Mouse (Mus musculus) retina, adult 2 months (tissue): ENCODE measurements at regions not wholly inside any gene's neighbourhood (a gene's known extent, or its start where the extent isn't known, plus 50 kb on each side); places are given as distances from the start of the nearest gene placed in this dataset.

ENCODE experiments used
- DNase-seq: peaks from one replicate; pipeline ENCODE4 v3.0.0-alpha.2; 2012; ENCODE audit warnings: low read depth, low spot score

DNA sequence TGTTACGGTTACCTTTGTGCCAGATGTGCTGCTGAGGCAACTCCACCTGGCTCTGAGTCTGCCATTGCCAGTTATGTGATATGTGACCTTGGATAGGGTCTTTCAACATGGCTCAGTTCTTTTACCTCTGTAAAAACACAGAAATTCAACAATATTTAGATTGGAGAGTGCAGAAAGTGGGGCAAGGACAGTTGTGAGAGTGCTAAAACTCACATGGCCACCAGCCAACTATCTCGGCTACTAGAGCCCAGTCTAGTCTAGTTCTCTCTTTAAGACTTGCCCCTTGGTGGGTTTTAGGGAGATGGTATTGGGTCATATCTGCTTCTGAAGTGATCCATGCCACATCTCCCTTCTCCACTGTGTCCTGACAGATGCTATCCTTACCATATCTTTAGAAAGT lies 233.0 kb downstream of the Phf14 start:
- DNase-seq = no peak

DNA sequence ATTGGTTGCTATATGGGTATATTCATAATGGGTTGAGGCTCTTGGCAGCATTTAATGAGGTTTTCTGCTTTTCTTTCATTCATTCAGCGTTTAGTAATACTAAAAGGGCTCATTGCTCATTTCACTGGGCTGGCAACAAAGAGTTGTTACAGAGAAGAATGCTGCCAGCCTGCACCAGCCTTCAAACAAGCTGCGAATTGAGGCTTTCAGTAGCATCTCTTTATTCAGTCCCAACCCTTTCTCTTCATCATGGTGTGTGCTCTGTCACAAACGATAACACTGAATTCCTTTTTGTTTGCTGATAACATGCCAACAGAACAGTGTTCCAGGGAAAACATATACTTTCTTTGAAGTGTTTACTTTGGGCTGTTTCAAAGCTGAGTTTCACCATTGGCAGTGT lies 237.6 kb downstream of the Phf14 start:
- no peak for DNase-seq

DNA sequence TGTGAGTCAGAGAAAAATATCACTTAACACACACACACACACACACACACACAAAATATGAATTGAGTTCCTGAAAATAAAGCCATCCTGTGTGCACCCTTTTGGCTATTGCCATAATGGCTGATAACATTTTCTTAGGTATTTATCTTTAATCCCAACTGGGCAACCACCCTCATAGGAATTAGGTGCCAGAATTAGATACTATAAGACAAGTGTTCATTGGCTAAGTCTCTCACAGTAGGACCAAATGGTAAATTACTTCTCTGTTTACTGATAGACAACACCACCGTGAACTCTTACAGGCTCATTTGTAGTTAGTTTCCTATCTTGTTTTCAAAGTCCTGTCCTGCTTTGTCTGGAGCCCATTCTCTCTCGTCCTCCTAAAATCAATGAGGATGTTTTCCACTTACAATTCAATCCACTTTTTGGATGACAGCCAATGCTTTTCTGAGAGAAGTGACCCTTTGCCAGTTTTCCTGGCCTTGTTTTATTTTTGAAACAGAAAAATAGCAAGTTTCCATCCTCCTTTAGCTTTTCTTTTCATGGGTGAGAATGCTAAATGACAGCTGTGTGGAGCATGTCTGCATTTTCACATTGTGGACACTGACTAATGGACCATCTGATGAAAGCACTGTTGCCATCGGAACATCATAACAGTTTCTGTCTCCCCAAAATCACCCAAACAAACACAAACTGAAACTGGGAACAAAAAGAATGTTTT lies 243.2 kb downstream of the Phf14 start:
- DNase-seq = no peak

DNA sequence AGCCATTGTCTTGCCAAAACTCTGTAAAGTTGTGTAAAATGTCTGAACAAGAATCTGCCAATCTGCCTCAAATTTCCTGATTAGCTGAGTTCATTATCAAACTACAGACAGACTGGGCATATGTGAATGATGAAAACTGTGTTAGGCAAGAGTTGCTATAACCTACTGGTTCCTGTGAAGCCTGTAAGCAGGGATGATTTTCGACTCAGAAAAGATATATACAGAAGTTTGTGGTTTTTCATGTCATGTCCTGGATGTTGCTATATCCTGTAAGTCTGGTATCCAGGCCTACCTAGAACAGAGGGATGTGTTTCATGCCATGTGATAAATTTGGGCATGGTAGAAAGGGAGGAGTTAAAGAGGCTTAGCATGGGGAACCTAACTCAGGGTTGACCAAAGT lies 256.4 kb downstream of the Phf14 start:
- DNase-seq = no peak

DNA sequence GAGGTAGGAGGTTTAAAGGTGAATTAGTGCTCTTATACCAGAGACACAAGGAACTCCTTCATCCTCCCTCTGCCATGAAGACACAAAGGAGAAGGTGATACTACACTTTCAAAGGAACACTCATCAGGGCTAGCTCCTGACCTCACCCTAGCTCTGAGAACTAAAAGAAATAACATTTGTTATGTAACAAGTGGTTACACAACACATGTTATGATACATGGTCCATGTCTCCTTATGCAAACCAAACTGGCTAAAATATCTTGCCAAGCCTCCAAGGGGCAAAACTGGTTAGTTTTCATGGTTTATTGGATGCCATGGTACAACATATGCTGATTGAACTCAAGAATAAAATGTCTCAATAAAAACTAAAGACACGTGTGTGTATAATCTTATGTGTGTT lies 260.9 kb downstream of the Phf14 start:
- DNase-seq = no peak

DNA sequence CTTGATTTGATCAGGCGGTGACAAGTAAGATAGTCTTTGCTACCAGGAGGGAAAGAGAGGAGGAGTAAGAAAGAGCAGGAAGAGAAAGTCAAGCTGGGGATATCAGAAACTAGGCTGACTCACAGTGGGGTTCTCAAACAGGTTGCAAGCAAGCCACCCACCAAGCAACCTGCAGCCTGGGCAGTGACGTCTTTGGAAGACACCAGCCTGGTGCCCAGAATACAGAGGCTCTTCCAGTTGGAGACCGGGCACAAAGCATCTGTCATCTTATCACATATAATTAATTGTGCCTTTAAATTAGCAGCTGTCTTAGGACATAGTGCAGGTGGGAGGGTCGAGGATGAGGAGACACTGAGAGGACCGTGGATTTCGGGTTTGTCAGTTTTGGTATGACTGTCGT lies 261.8 kb downstream of the Phf14 start:
- DNase-seq = no peak

DNA sequence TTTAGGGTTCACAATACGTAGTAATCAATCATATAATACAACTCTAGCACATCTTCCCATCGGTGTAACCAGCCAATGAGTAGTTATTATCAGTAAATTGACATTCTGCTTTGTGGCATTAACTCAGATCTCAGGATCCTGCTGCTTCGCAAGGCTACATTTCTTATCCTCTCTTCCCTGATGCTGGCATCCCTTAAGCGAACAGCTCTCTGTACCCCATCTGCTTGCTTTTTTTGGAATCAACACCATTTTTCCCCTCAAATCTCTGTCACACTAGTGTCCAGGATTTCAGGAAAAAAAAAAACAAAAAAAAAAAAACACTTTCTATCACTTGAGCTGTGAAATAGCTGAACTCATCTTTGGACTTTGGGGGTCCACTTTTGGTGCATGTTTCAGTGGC lies 263.1 kb downstream of the Phf14 start:
- no peak for DNase-seq

DNA sequence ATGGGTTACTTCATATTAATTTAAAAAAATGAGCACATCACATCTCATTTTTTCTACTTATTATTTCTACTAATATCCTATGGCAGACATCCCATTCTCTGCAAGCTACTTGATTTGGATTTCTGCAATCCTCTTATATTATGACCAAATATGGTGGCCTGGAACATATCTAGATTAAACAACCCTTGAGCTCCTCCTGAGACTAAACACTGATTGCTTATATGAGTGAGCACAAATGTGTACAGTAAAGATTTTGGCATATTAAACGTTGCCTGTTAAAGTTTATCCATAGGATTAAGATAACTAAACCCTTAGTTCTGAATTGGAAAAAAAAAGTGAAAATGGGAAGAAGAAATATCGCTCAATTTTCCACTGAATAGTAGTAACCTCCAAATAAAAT lies 263.6 kb downstream of the Phf14 start:
- DNase-seq = no peak

DNA sequence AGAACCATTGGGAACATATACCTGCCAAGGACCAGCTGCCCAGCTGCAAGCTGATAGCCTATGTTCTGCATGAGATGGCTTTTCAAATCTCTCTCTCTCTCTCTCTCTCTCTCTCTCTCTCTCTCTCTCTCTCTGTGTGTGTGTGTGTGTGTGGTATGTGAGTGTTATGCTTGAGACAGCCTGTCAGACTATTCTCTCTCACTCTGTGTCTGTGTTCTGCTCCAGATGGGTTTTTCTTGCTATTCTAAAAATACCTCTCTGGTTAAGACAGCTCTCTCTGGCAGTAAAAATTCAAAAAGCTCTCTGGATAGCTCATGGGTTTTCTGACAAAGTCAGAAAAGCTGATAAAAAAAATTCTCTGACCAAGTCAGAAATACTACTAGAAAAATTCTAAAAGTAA lies 270.4 kb downstream of the Phf14 start:
- DNase-seq = no peak

DNA sequence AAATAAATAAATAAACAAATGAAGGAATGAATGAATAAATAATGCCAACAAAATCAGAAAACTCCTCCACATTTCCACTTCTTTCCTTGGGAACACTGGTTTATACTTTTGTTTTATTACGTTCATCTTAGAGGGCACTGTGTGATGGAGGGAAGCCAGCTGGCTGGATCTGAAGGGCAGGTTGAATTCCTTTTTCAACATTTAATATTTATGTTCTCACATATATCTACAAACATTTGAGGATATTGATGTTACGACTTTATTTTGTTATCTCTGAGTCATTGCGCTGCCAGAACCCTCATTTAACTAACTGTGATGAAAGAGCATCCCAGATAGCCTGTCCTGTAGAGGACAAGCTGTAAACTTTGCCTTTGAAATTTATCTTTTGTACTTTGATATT lies 273.3 kb downstream of the Phf14 start:
- no peak for DNase-seq

DNA sequence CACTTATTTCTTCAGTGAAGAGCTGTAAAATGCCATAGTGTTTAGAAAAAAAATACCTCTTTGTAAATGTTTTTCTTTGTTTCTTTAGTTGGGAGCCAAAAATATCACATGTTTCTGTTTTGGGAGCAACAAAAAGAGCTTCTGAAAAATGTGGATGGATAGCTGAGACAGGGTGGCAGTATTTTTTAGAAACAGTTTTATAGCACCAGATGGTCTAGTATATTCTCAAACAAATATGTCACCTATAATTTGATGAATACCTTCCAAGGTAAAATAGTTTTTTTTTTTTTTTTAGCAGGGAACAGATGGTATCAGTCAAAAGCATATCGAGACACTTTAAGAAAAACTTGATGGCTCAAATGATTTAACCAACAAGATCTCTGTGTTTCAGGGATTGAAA lies 302.6 kb downstream of the Phf14 start:
- no peak for DNase-seq

DNA sequence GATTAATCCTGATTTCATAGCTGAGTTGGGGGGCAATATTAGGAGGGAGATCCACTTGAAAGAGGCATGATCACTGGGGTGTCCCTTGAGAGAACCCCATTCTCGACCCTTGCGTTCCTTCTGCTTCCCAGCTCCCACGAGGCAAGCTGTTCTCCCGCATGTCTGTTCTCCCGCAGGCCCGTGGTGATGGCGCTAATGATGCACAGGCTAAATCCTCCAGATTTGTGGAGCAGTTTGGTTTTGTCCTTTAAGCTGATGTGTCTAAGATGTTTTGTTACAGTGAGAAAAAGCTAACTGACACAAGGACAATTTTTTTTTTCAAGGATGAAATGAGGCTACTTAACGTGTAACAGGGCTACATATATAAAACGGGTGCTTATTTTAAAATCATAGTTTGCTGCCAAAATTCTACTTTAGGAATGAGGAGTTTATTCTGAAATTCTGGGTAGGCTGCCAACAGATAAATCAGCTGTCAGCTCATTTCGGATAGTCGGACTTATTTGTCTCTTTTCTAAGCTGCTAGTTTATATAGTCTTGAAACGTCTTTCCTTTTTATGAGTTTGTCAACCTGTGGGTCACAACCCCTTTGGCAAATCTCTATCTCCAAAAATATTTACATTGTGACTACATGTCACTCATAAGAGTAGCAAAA lies 307.0 kb downstream of the Phf14 start:
- no peak for DNase-seq

DNA sequence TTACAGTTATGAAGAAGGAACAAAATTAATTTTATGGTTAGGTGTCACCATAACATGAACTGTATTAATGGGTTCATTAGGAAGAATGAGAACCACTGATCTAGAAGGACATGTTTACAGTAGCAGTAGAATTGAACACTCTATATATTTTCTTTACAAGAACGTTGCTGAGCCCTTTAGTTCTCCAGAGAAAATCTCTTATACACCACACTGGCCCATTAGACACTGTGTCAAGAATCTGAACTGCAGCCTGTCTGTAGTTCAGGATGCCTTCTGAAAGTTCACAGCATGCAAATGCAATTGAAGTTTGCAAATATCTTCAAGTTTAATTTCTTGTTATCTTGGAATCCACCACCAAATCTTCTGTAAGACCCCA lies 307.6 kb downstream of the Phf14 start:
- DNase-seq = no peak

DNA sequence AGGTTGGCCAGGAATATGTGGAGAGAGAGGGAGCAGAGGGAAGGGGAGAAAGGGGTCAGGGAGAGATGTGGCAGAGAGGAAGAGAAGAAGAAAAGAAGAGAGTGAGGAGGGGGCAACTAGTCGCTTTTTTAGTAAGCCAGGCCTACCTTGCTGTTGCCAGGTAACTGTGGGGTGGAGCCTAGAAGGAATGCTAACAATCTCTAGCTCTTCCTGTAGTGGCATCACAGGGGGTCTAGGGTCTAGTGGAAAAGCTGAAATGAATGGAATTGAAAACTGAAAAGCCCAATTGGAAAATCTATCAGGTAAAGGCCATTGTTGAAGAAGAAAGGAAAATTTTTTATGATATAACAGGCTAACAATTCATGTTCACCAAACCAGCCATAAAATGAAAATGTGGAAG lies 336.5 kb downstream of the Phf14 start:
- DNase-seq = no peak

DNA sequence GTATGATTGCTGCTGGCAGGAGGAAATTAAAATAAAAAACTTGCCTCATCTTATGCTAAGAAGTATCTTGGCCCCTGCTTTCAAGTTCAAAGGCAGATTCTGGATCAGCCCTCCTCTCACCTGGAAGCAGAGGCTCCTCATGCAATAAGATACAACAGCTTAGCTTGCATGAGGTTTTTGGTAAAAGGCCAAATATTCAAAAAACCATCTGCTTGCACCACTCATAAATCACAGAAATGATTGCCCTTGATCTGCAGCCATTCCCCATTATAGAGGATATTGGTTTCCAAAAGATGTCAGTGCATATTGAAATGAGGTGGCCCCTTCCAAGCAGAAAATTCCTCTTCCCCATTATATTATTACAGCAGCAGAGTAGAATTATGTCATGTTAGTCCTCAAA lies 340.4 kb downstream of the Phf14 start:
- no peak for DNase-seq

DNA sequence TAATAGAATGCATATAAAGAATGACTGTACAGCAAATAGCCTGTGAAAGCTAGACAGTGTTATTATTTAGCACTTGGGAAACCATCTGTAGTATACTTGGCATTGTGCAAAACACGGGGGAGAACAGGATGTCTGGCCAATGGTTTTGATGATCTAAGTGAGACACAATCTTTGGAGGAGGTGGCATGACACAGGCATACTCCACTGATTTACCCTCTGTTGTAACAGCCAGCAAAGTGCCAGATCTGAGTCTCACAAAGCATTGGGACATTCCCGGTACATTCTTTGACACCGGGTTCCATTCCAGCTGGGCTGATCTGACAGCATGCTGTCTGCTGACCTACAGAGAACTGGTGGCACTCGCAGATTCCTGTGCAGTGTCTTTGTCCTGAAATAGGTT lies 341.0 kb downstream of the Phf14 start:
- no peak for DNase-seq

DNA sequence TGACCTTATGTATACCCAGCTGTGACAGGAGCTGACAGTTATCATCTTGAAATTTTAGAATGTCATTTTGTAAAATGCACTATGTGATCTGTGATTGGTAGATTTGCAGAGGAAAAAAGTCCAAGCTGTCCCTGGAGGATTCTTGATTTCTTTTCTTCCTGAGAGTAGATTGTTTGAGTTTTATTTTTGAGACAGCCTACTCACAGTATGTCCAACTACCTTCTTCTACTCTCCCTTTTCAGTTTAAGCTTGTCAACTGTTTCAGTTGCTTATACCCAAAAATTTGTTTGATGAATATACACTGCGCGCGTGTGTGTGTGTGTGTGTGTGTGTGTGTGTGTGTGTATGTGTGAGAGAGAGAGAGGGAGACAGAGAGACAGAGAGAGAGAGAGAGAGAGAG lies 346.9 kb downstream of the Phf14 start:
- DNase-seq = no peak

DNA sequence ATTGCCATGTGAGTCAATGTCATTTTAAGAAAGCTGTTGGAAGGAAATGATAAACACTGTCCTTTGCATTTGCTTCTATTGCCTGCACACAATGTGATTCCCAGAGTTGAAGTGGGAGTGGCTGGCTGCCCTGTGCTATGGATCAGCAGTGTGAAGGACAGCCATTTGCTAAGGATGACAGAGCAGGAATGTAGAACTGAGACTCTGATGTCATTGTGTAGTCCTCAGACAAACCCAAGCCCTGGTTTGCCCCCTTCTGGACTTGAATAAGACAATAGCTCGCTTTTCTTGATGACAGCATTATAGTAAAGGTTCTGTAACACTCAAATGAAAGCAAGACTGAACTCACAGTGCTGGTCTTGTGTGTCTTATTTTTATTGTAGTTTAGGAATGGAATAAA lies 347.8 kb downstream of the Phf14 start:
- DNase-seq = no peak

DNA sequence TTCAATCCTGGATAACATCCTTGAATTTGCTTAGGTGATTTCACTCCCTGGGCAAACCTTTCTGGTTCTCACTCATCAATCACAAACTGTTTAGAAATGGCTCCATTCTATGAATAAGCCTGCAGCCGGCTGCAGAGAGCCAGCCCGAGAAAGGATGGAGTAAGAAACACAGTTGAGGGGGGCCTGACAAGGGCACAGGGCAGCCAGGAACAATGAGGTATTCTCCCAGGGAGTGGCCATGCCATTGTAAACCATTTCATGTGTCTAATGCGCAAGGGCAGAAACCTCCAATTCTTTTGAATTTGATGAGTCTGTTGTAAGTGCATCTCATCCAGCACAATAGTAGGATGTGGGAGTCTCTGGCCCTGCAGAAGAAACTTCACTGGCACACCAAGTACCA lies 350.7 kb downstream of the Phf14 start:
- no peak for DNase-seq

DNA sequence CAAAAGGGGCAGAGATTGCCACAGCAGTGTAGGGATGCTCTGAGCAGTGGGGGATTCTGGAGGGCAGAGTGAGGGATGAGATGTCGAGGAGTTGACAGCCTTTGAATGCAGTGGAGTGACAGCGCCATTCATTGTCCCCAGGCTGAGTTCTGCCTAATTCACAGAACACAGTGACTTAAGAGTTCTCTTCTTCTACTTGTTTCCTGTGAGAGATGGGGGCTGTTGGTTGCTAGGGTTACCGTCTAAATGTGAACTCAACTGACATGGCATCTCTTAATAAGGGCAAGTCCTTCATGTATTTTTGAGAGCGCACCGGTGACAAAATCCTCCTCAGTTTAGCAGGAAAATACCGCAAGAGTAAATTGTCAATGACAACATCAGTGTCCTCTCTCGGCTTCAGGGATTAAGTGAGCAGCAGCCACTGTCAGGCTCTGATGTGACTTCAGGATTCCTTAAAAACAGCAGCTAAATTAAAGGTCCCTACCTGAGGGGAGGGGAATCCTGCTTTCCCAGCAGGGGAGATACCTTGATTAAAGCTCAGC lies 351.4 kb downstream of the Phf14 start:
- no peak for DNase-seq

DNA sequence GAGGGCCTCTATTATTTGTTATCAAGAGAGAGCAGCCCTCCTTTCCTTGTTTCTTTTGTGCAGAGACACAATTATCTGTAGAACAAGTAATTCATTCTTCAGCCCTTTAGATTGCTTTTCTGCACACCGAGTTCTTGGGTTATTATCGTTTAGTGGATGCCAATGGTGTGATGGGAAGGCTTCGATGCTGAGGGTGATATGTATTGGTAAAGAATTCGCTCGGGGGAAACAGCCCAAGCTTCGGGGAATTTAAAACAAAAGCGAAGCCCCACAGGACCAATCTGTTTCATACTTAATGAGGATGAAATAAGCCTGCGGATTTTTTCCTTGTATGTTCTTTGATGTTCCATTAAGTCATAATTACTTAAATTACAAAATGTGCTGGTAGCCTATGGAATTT lies 352.0 kb downstream of the Phf14 start:
- DNase-seq = no peak

DNA sequence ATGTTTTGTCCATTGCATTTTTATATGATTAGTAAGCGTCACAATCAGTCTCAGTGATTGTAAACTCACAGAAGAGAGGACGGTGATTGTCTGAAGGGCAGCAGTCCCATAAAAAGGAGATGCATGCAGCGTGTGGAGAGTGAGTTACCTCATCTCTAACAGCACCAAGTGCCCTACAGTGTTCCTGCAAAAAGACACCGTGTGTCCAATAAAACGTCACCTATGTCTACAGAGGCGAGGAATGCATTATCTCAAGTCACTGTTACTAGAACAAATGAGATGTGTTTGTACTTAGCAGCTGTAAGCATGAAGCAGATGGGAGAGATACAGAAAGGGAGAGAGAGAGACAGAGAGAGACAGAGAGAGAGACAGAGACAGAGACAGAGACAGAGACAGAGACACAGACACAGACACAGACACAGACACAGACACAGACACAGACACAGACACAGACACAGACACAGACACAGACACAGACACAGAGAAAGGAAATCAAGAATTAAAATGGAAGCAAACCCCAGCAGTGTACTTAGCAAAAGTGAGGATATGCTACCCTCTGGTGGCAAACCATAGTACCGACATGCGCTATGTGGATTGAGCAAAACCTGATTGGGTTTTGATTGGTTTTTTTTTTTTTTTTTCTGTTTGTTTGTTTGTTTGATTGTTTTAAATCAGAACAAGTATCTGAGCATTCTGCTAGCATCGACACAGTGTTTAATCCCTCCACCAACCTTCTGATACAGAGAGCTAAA lies 352.9 kb downstream of the Phf14 start:
- DNase-seq = peak; percentile 26
